Mouse (Mus musculus) thymus, postnatal 36 days (tissue): ENCODE results near the gene Rhot2.

ENCODE experiments used
- DNase-seq, 2 experiments: peaks; one replicate each; pipeline ENCODE4 v3.0.0; 2022; ENCODE audit warnings: mixed read lengths in 2 of 2

Rhot2 gene

DNA sequence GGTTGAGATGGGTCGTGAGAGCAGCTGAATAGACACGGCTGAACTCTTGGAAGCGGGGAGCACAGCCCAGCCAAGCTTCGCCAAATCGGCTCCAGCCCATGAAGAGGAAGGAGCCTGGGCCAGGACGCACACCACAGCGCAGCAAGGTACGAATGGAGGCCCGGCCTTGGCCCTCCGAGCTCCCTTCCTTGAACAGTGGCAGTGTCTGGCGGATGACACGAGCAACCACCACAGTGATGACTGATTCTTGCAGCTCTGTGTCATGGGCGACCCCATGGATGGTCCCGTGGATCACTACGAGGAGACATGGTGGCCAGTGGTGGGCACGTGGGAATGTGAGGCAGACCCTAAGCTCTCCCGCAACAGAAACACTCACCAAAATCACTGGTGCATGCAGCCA lies 49.7 kb downstream of the Rhot2 start:
- no peak for DNase-seq

DNA sequence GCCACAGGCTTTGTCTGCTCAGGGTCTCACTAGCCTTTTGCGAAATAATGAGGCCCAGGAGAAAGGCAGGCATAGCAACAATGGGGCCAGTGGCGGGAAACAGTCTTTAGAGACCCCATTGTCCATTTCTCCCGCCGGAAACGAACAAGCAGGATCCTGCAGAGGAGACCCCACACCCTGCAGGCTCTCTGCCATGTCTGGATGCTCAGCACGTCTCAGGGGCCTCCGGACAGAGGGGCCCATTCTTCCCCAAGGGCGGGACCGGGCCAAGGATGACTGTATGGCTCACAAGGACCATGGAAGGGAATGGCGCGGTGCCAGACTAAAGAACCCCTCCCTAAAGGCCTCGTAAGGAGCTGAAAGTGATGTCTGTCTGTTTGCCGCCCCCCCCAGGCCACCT lies 50.5 kb downstream of the Rhot2 start:
- no peak for DNase-seq

DNA sequence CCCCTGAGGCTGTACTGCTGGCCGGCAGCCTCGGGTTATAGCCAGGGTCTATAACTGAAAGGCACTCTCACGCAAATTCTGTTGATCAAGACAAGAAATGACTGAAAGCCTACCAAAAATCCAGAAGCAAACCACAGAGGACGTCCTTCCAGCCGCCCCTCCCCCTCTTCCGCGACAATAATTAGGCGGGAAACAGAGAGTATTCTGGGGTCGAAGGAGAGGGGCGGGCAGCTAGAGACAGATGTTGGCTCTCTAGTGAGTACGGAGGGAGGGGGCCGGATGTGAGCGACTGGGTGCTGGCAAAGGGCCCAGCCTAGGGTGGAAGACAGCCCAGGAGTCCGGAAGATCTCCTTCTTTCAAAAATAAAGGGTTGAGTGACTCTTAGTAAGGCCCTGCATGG lies 52.0 kb downstream of the Rhot2 start, which contains the start of gene Fam173a:
Gene Fam173a, minus strand, starts transcription at position 287 of the 400 bp plus-strand sequence.
- peak; percentile 83 to 88 for DNase-seq

DNA sequence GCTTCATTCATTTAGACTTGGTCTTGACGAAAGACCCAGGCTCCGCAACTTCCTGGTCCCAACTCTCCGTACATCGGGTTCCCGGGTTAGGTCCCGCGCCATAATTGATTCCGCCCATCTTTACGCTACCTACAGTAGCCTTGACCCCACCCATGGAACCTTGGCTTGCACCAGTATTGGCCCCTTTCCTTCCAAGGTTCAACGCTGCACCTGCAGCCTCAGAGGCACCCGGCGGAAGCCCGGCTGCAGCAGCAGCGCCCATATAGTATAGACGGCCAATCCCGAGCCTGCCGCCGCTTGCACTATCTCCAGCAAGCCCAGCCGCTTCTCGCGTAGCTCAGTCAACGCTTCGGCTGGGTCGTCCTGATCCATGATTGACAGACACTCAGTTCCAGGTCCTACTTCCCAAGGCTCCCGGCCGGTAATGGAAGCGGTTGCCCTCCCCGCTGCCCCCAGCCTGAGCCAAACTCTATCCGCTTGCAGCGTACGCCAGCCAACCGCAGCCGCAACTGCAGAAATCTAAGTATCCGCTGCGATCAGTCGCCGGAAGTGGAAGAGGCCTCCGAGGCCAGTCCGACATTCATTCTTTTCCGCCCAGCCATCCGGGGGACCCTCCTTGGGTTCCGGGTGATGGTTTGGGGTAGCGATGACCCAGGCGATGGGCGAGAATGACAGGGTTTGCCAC lies 52.7 kb downstream of the Rhot2 start:
- peak; percentile 83 to 84 for DNase-seq

DNA sequence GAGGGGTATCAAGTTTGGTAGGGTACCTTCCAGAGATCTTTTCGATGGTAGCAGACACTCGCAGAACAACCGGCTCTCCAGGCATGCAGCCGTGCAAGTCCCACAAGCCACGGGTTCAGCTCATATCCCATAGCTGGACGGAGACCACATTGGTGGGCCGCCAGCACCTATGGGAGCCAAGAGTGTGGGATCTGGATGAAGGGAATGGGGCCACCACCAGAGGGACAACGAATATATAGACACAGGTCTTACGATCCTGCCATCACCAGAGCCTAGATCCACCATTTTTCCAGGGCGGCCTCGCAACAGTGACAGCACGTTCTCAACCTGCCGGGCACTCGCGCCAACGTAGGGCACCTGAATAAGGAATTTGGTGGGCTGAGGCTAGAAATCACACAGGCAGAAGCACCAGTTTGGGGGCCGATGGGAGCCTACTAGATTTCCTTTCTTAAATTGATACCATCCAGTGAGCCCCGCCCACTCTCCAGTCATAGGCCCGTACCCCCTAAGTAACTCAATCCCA lies 53.3 kb downstream of the Rhot2 start:
- DNase-seq, result no peak
